16 mouse cellular contexts compared by ENCODE assay signal in genomic region chr15:80117154-80117553, GRCm38 (mm10). TPM values are rescaled to one million over a fixed set of nuclear protein-coding genes. Genes with fewer than 3 reads are reported as not detected.
A peak's percentile ranks its signal among the peaks of the same experiment; 100 is the strongest.
DNase-seq lines count a peak whose midpoint lies in the region; ATAC-seq and TF ChIP-seq lines count a peak whose summit lies in the region.
"Had no signal": no experiment of that assay in that cellular context is flagged by ENCODE, and none has a peak within 500 bp of the region (broad histone marks: within the 10 kb centered on the region; RNA-seq: fewer than 3 reads in every experiment).

No protein-coding gene starts in this region.

- H3K36me3 ChIP-seq in heart, embryonic 13.5 days: 0 out of 2 replicates have a peak, but pooled peaks cover 3% of the 10 kb centered on the region
- H3K36me3 ChIP-seq in heart, embryonic 12.5 days: no peaks in the 10 kb centered on the region
- H3K36me3 ChIP-seq in E14TG2a.4 (ENCODE audit: insufficient read depth, low read length): peaks cover 26% of the 10 kb centered on the region
- H3K36me3 ChIP-seq in hindbrain, embryonic 13.5 days: peaks cover 21% of the 10 kb centered on the region
- H3K36me3 ChIP-seq: limb, embryonic 13.5 days had no signal

- no peak for TF ChIP-seq CTCF in E14TG2a.4 (conservative IDR thresholded peaks at IDR 0.05; ENCODE audit: low read length)

- H3K9ac ChIP-seq in heart, embryonic 13.5 days: no peak overlapping the region
- no peak overlapping the region for H3K9ac ChIP-seq in heart, embryonic 12.5 days
- H3K9ac ChIP-seq in hindbrain, embryonic 13.5 days: no peak overlapping the region
- H3K9ac ChIP-seq: forebrain, postnatal 0 days; hindbrain, embryonic 15.5 days; limb, embryonic 13.5 days; midbrain, embryonic 15.5 days; neural tube, embryonic 15.5 days had no signal

- DNase-seq in yolk sac, embryonic 10.5 days (ENCODE audit: low spot score): no peak
- DNase-seq in adrenal gland, postnatal 10 days: no peak
- DNase-seq: cerebellum, postnatal 36 days; forebrain, postnatal 0 days; kidney, adult 9 months; thymus, postnatal 25 days had no signal

- ATAC-seq in heart, embryonic 13.5 days (ENCODE audit: extremely low read depth, insufficient number of reproducible peaks, low FRiP score, low TSS enrichment): 0 out of 2 replicates have a peak, but pooled peaks have one; percentile 29
- ATAC-seq in heart, embryonic 12.5 days (ENCODE audit: insufficient number of reproducible peaks, low FRiP score): no peak; the same call in 1 of the 2 replicates
- ATAC-seq in granulocyte monocyte progenitor cell, adult 5-6 weeks (replicated peaks; ENCODE audit: poor library complexity, severe bottlenecking): peak; percentile 75
- ATAC-seq in megakaryocyte, adult 5-6 weeks (ENCODE audit: poor library complexity, severe bottlenecking): peak; percentile 81
- no peak for ATAC-seq in hindbrain, embryonic 13.5 days (ENCODE audit: low FRiP score)
- ATAC-seq: forebrain, postnatal 0 days; midbrain, embryonic 15.5 days had no signal

- H3K27ac ChIP-seq in heart, embryonic 13.5 days (replicated peaks): no peak overlapping the region
- no peak overlapping the region for H3K27ac ChIP-seq in heart, embryonic 12.5 days (ENCODE audit: poor library complexity, severe bottlenecking)
- no peak overlapping the region for H3K27ac ChIP-seq in hindbrain, embryonic 13.5 days
- H3K27ac ChIP-seq: hindbrain, embryonic 15.5 days; limb, embryonic 13.5 days; midbrain, embryonic 15.5 days; neural tube, embryonic 15.5 days had no signal

- H3K27me3 ChIP-seq in heart, embryonic 13.5 days (replicated peaks): 0 out of 2 replicates have a peak, but pooled peaks cover 6% of the 10 kb centered on the region
- no peaks in the 10 kb centered on the region for H3K27me3 ChIP-seq in heart, embryonic 12.5 days (replicated peaks)
- no peaks in the 10 kb centered on the region for H3K27me3 ChIP-seq in E14TG2a.4 (ENCODE audit: insufficient read depth, low read length)
- H3K27me3 ChIP-seq in hindbrain, embryonic 13.5 days: no peaks in the 10 kb centered on the region
- H3K27me3 ChIP-seq: hindbrain, embryonic 15.5 days; limb, embryonic 13.5 days; midbrain, embryonic 15.5 days; neural tube, embryonic 15.5 days had no signal

- H3K4me2 ChIP-seq in heart, embryonic 13.5 days: no peak overlapping the region
- H3K4me2 ChIP-seq in heart, embryonic 12.5 days: no peak overlapping the region
- no peak overlapping the region for H3K4me2 ChIP-seq in hindbrain, embryonic 13.5 days
- H3K4me2 ChIP-seq: hindbrain, embryonic 15.5 days; limb, embryonic 13.5 days; midbrain, embryonic 15.5 days; neural tube, embryonic 15.5 days had no signal

- 64% methylated on average over 8 of the region's 8 CpGs for WGBS in heart, embryonic 13.5 days
- 57% methylated on average over 8 of the region's 8 CpGs for WGBS in heart, embryonic 12.5 days
- 54% methylated on average over 8 of the region's 8 CpGs for WGBS in hindbrain, embryonic 13.5 days

- peaks cover 7% of the 10 kb centered on the region; the same call in 1 of the 2 replicates for H3K4me1 ChIP-seq in heart, embryonic 13.5 days
- H3K4me1 ChIP-seq in heart, embryonic 12.5 days (replicated peaks): 0 out of 2 replicates have a peak, but pooled peaks cover 10% of the 10 kb centered on the region
- peaks cover 60% of the 10 kb centered on the region for H3K4me1 ChIP-seq in E14TG2a.4 (replicated peaks; ENCODE audit: low read depth, low read length)
- no peaks in the 10 kb centered on the region for H3K4me1 ChIP-seq in hindbrain, embryonic 13.5 days (replicated peaks)
- H3K4me1 ChIP-seq: hindbrain, embryonic 15.5 days; limb, embryonic 13.5 days; midbrain, embryonic 15.5 days; neural tube, embryonic 15.5 days had no signal

- no peaks in the 10 kb centered on the region for H3K9me3 ChIP-seq in heart, embryonic 13.5 days
- 0 out of 2 replicates have a peak, but pooled peaks cover 6% of the 10 kb centered on the region for H3K9me3 ChIP-seq in heart, embryonic 12.5 days (replicated peaks)
- H3K9me3 ChIP-seq in E14TG2a.4 (ENCODE audit: low read length): no peaks in the 10 kb centered on the region
- no peaks in the 10 kb centered on the region for H3K9me3 ChIP-seq in hindbrain, embryonic 13.5 days
- H3K9me3 ChIP-seq: hindbrain, embryonic 15.5 days; midbrain, embryonic 15.5 days; neural tube, embryonic 15.5 days had no signal

- H3K4me3 ChIP-seq in heart, embryonic 13.5 days: no peak overlapping the region
- no peak overlapping the region for H3K4me3 ChIP-seq in heart, embryonic 12.5 days
- H3K4me3 ChIP-seq in E14TG2a.4 (replicated peaks; ENCODE audit: low read length): peak overlapping the region; percentile 80
- no peak overlapping the region for H3K4me3 ChIP-seq in hindbrain, embryonic 13.5 days
- H3K4me3 ChIP-seq: hindbrain, embryonic 15.5 days; limb, embryonic 13.5 days; midbrain, embryonic 15.5 days; neural tube, embryonic 15.5 days had no signal

RNA-seq across cellular contexts. Expression of gene Tab1, which starts 15.8 kb away (rescaled TPM):
- polyA plus RNA-seq in heart, embryonic 13.5 days (2015; fragmentation: Nextera tagmentation; extraction: Ambion mirVana): 29.4 and 31.1 TPM in 2 replicates
- 30.5 TPM in 2 replicates for polyA plus RNA-seq in heart, embryonic 12.5 days (2016; fragmentation: Nextera tagmentation; extraction: Ambion mirVana)
- 15.0 and 22.3 TPM in 2 replicates for total RNA-seq in granulocyte monocyte progenitor cell, adult 5-6 weeks (2014; fragmentation: Nextera tagmentation)
- 13.0 and 21.3 TPM in 2 replicates for total RNA-seq in granulocyte monocyte progenitor cell, adult 5-6 weeks (2017)
- total RNA-seq in megakaryocyte, adult 5-6 weeks (2015): 3.8 and 6.9 TPM in 2 replicates
- 13.5 and 14.5 TPM in 2 replicates for total RNA-seq in megakaryocyte, adult 5-6 weeks (2017)
- 10 to 100 TPM; 16.3 to 28.9 TPM for total RNA-seq in adrenal gland, postnatal 10 days (2021)
- 38.3 and 41.2 TPM in 2 replicates for polyA plus RNA-seq in hindbrain, embryonic 13.5 days (2015; fragmentation: Nextera tagmentation; extraction: Ambion mirVana)

RNA-seq across cellular contexts. Expression of gene Rpl3, which starts 25.5 kb away (rescaled TPM):
- 603 and 677 TPM in 2 replicates for polyA plus RNA-seq in heart, embryonic 13.5 days (2015; fragmentation: Nextera tagmentation; extraction: Ambion mirVana)
- polyA plus RNA-seq in heart, embryonic 12.5 days (2016; fragmentation: Nextera tagmentation; extraction: Ambion mirVana): 601 and 631 TPM in 2 replicates
- 2,307 and 2,508 TPM in 2 replicates for total RNA-seq in granulocyte monocyte progenitor cell, adult 5-6 weeks (2014; fragmentation: Nextera tagmentation)
- total RNA-seq in granulocyte monocyte progenitor cell, adult 5-6 weeks (2017): 3,100 and 3,113 TPM in 2 replicates
- total RNA-seq in megakaryocyte, adult 5-6 weeks (2015): 965 and 1,027 TPM in 2 replicates
- 1,404 and 1,498 TPM in 2 replicates for total RNA-seq in megakaryocyte, adult 5-6 weeks (2017)
- total RNA-seq in adrenal gland, postnatal 10 days (2021): 100 to 1,000 TPM; 672 to 709 TPM
- polyA plus RNA-seq in hindbrain, embryonic 13.5 days (2015; fragmentation: Nextera tagmentation; extraction: Ambion mirVana): 613 and 622 TPM in 2 replicates

RNA-seq across cellular contexts. Expression of gene Syngr1, which starts 26.0 kb away (rescaled TPM):
- 27.3 and 30.7 TPM in 2 replicates for polyA plus RNA-seq in heart, embryonic 13.5 days (2015; fragmentation: Nextera tagmentation; extraction: Ambion mirVana)
- polyA plus RNA-seq in heart, embryonic 12.5 days (2016; fragmentation: Nextera tagmentation; extraction: Ambion mirVana): 17.2 and 19.0 TPM in 2 replicates
- 1.5 and 1.6 TPM in 2 replicates for total RNA-seq in granulocyte monocyte progenitor cell, adult 5-6 weeks (2014; fragmentation: Nextera tagmentation)
- 1.6 and 4.0 TPM in 2 replicates for total RNA-seq in granulocyte monocyte progenitor cell, adult 5-6 weeks (2017)
- 3.2 and 3.9 TPM in 2 replicates for total RNA-seq in megakaryocyte, adult 5-6 weeks (2015)
- total RNA-seq in megakaryocyte, adult 5-6 weeks (2017): 0.08 and 0.22 TPM in 2 replicates
- 10 to 100 TPM; 30.2 to 35.0 TPM for total RNA-seq in adrenal gland, postnatal 10 days (2021)
- 27.9 and 28.3 TPM in 2 replicates for polyA plus RNA-seq in hindbrain, embryonic 13.5 days (2015; fragmentation: Nextera tagmentation; extraction: Ambion mirVana)

RNA-seq across cellular contexts. Expression of gene Mgat3, which starts 56.4 kb away (rescaled TPM):
- polyA plus RNA-seq in heart, embryonic 13.5 days (2015; fragmentation: Nextera tagmentation; extraction: Ambion mirVana): 1.2 and 1.3 TPM in 2 replicates
- polyA plus RNA-seq in heart, embryonic 12.5 days (2016; fragmentation: Nextera tagmentation; extraction: Ambion mirVana): 1.4 TPM in 2 replicates
- not detected in 2 replicates for total RNA-seq in granulocyte monocyte progenitor cell, adult 5-6 weeks (2014; fragmentation: Nextera tagmentation)
- total RNA-seq in granulocyte monocyte progenitor cell, adult 5-6 weeks (2017): not detected in 2 replicates
- total RNA-seq in megakaryocyte, adult 5-6 weeks (2015): not detected in 2 replicates
- total RNA-seq in megakaryocyte, adult 5-6 weeks (2017): not detected in 2 replicates
- total RNA-seq in adrenal gland, postnatal 10 days (2021): 1 to 10 TPM; 6.0 to 8.0 TPM
- 12.2 and 13.0 TPM in 2 replicates for polyA plus RNA-seq in hindbrain, embryonic 13.5 days (2015; fragmentation: Nextera tagmentation; extraction: Ambion mirVana)

Comparison
In these comparisons a context has a peak if more than half of its experiments do, and no peak if none do; other contexts are left out.
1. ATAC-seq: peak in heart, embryonic 13.5 days (single experiment), granulocyte monocyte progenitor cell, adult 5-6 weeks (single experiment) and megakaryocyte, adult 5-6 weeks (single experiment); none in heart, embryonic 12.5 days (single experiment) and hindbrain, embryonic 13.5 days (single experiment).
2. RNA of gene Syngr1, which starts 26.0 kb away (total RNA-seq): 30.2 to 35.0 TPM in adrenal gland, postnatal 10 days; 1.5 to 4.0 TPM in granulocyte monocyte progenitor cell, adult 5-6 weeks and 0.08 to 3.9 TPM in megakaryocyte, adult 5-6 weeks; every median in the first group is over 4 times any median in the second.